Mouse (Mus musculus) right cerebral cortex, postnatal 25 days (tissue): ENCODE data around the gene Cgas.

Experiments used
- DNase-seq: peaks from one replicate; pipeline ENCODE4 v3.0.0; 2022

The Cgas gene

DNA sequence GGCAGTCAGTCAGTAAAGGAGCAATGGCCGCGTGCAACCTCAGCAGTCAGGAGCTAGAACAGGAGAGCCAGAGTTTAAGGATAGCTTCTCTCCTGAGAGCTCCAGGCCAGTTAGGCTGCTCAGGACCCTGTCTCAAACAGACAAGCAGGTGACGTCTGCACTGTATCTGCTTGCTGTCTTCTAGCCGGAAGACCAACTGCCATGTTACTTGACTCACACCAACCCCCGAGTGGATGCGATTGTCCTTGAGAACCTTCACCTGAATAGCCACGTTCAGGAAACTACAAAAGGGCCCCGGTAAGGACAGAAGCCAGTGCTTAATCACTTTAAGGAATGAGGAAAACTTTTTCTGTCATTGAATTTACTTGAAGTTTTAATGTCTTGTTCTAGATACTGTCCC lies 14.0 kb upstream of the Cgas start:
- DNase-seq = no peak

DNA sequence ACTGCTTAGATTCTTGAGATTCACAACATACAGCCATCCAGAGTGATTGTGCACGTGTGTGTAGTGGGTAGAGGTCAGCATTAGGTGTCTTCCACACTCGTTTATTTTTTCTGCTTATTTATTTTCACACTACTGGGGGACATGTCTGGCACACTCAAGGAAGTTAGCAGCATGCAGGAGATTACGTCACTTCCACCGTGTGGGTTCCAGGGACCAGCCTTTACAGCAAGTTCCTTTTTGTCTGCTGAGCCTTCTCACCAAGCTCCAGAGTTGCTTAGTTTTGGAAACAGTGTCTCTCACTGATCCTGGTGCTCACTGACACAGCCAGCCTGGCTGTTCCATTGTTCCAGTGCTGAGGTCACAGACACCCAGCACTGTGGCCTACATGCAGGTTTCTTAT lies 8.3 kb upstream of the Cgas start:
- no peak for DNase-seq

DNA sequence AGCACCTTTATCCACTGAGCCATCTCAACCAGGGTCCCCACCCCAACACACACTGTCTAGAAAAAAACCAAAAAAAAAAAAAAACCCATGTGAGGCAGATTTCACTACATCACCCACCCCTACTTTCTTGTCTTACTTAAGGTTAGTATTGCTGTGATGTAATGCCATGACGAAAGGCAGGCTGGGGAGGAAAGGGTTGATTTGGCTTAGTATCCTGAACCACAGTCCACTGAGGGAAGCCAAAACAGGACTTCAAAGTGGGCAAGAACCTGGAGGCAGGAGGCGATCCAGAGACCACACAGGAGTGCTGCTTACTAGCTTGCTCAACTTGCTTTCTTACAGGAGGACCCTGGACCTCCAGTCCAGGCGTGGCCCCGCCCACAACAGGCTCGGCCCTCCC lies 7.4 kb upstream of the Cgas start:
- no peak for DNase-seq

DNA sequence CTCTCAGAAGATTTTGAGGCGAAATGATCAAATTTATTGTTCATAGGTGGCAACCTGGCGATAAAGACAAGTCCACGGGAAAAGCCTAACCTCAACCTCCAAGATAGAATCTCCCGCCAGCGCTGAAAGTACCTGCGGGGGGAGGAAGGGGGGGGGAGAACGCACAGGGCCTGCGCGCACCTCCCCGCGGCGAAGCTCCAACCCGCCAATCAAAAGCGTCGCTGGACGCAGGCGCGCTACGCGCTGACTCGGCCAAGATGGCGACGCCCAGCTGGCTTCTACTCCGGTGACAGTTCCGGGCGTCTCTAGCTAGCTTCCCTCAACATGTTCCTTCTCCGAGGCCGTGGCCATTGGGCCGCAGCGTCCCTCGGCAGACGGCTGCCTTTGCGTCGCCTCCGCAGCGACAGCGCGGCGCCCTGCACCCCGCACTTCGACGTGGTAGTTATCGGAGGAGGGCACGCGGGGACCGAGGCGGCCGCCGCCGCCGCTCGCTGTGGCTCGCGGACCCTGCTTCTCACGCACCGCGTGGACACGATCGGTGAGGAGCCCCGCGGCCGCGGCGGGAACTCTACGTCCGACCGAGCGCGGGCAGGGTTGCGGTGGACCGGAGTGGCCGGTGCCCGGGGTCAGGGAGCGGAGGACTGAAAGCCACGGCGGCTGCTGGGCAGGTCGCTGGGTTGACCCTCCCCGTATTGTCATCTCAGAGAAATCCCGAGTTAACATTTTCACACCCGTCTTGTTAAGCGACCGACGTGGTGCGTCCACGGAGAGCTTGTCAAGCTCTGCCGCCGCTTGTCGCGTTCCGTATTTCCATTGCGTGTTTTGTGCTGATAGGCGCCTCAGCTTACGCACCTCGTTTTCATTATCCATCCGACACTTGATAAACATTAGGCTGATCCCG lies 5.2 kb upstream of the Cgas start, which contains the start of the genes Mto1 and Gm17324:
Gene Mto1, plus strand, starts transcription at position 236 of the 901 bp plus-strand sequence.
Gene Gm17324, minus strand, starts transcription at position 814 of the 901 bp plus-strand sequence.
- peak; percentile 90 for DNase-seq

DNA sequence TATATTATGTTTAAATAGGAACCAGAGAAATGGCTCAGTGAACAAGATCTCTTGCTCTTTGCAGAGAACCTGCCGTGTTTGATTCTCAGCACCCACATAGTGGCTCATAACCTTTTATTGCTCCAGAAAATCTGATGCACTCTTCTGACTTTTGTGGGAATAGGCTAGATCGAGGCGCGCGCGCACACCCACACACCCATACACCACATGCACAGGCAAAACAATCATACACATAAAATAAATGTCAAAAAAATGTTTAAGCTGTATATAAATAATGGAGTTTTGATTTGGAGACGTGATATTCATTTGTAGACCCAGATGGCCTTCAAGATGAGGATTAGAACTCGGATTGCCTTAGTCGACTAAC lies 4.6 kb upstream of the Cgas start:
- DNase-seq = no peak

DNA sequence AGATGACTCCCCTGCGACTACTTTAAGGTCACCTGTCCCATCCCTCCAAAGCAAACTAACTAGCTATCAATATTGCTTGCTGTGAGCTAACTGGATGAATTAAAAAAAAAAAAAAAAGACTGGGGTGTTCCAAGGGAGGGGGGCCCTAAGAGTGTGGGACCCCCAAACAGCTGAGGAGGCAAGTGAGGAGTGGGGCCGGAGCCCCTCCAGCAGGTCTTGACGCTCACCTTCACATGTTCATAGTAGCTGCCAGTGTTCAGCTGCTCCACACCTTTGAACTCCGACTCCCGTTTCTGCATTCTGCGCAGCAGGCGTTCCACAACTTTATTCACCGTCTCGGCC lies 829 bp downstream of the Cgas start:
- no peak for DNase-seq

DNA sequence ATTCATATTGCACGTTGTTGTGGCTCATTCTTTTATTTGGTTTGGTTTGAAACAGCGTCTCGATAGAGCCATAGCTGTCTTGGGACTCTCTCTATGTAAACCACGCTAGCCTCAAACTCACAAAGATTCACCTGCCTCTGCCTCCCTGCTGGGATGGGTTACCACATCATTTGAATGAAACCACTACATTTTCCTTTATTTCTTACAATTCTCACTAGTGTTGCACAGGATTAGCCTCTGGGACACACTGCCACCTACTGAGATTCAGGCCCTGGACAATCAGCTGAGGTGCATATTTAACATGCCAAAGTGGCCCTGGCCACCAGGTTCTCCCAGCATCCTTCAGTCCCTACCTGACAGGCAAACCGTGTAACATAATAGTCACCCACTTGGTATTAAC lies 3.6 kb downstream of the Cgas start:
- DNase-seq = no peak

DNA sequence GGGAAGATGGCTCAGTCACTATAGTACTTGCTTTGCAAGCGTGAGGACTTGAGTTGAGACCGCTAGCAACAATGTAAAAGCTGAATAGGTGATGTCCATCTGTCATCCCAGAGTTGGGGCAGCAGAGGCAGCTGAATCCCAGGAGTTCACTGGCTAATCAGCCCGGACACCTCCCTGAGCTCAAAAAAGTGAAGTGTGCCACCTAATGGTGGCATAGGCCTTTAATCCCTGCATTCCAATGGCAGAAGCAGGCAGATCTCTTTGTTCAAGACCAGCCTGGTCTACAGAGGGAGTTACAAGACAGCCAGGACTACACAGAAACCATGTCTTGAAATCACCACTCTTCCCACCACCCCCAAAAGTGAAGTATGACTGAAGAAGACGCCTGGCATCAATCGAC lies 10.6 kb downstream of the Cgas start:
- no peak for DNase-seq

DNA sequence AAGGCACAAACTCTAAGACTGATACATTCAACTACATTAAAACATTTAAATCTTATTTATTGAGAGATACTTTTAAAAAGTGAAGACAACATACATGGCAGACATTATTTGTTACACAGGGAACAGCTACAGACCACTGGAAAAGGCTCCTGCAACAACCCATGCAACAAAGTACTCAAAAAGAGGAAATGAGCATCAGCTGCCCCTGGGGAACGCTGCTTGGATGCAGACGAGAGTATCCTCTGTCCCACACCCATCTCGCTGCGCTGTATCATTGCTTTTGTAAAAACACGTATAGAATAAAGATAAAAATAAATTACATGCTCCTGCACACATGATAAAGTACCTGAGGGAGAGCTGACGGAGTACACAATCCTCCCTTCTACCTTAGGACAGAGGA lies 12.6 kb downstream of the Cgas start:
- no peak for DNase-seq

DNA sequence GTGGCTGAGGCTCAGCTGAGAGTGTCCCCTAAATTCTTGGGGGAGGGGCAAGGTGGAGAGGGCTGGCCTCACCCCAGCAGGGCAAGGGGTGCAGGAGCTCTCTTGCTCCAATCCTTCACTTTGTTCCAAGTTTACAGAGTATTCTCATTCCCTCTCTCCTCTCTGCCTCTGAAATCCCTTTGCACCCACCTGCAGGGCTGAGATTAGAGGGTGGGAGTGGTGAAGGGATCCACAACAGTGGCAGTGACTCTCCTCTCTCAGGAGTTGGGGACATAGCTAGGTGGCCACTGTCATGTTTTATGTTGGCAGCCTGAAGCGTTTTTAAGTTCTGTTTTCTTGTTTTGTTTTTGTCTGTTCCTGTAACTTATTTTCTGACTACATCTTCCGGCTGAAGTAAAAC lies 13.5 kb downstream of the Cgas start:
- DNase-seq = no peak

DNA sequence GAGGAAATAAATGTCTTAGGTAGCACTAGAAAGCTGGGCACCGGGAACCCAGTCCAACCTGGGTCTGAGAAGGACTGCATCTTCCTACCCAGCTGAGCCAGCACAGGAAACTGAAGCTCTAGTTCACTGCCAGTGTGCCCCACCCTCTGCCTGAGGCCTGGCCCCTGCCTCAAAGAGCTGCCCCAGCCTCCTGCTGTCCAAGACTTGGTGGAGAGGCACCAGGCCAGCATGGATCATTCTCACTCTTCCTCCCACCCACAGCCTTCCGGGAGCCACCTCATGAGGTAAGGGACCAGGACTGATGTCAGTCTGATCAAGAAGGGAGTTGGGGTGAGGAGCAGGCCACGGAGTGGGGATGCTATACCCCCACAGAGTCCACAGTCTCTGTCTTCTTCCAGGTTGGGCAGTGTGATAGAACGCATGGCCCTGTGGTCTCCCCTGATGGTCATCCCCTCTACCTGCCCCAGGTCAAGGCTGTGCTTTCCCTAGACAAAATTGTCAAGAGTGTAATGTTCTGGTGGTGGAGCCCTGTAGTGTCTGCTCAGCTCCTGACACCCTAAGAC lies 14.1 kb downstream of the Cgas start:
- DNase-seq = no peak

DNA sequence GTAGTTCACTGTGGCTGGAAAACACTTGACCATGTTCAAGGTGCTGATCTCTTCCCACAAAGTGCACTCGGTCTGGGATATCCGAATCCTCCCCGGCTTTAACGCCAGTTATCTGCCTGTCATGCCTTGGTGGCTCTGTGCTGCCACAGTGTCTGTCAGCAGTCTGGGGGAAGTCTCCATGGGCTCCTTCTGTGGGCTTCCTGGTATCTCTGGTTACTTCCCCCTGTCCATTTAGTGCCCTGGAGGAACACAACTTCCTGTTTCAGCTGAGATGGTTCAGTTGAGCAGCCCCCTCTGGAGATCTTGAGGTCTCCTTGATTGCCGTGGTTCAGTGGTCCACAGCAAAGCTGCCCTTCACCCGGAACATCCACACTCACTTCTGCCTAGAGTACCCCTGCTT lies 14.9 kb downstream of the Cgas start:
- DNase-seq = no peak

DNA sequence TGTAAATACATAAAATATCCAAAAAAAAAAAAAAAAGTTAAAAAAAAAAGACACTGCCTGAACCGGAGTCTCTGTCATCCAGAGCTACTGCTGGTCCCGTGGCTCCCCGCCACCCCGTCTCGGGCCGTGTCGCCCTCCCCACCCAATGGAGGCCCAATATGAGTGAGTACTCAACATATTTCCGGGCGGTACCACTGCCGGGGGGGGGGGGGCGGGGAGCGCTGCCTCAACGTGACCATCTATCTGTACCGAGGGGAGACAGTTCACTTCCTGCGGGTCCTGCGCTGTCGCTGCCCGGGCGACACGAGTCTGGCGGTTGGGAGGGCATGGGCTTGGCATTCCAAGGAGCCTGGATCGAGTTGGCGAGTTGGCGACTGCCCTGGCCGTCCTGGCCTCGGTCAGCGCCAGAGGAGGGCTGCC lies 15.7 kb downstream of the Cgas start:
- no peak for DNase-seq

DNA sequence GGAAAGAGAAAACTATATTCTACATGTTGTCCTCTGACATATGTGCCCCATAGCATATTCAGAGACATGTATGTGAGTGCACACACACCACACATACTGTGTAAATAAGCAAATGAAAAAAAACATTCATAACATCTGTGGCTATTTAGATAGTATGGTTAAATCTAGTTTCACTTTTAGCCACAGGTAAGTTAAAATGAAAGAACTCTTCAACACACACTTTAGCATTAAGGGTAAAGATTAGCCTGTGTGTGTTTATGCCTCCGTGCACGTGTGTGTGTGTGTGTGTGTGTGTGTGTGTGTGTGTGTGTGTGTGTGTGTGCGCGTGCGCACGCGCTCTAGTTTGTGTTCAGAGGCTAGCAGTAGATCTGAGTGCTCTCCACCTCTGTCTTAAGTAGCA lies 41.4 kb downstream of the Cgas start:
- DNase-seq = no peak

DNA sequence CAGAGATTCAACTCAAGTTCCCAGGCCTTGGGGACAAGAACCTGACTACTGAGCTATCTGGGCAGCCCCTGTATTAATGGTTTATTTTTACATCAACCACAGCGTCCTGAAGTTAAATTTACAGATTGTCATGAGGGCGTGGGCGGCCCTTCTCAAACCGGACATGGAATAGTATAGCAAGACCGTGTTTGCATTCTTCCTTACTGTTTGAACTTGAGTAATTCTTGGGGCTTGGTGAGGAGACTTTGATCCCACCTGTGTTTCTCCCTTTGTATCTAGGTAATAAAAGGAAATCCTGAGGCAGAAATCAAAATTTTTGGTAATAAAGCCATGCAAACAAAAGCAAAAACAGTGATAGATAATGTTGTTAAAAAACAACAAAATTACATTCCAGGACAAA lies 42.5 kb downstream of the Cgas start:
- no peak for DNase-seq

DNA sequence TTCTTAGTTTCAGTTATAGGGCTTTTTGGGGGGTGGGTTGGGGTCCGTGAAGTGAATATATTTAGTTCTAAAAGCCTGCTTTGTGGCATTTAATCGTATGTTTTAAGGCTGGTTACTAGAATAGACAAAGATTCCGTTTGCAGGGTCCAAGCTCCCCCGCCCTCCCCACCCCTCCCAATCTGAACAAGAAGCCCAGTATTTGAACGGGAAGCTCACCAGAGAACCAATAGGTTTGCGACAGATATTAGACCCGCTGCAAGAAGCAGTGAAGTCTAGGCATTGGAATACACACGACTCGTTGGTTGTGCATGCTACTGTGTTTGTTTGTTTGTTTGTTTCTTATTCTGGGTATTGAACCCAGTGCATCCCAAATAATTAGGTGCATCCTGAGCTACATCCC lies 46.5 kb downstream of the Cgas start:
- no peak for DNase-seq

DNA sequence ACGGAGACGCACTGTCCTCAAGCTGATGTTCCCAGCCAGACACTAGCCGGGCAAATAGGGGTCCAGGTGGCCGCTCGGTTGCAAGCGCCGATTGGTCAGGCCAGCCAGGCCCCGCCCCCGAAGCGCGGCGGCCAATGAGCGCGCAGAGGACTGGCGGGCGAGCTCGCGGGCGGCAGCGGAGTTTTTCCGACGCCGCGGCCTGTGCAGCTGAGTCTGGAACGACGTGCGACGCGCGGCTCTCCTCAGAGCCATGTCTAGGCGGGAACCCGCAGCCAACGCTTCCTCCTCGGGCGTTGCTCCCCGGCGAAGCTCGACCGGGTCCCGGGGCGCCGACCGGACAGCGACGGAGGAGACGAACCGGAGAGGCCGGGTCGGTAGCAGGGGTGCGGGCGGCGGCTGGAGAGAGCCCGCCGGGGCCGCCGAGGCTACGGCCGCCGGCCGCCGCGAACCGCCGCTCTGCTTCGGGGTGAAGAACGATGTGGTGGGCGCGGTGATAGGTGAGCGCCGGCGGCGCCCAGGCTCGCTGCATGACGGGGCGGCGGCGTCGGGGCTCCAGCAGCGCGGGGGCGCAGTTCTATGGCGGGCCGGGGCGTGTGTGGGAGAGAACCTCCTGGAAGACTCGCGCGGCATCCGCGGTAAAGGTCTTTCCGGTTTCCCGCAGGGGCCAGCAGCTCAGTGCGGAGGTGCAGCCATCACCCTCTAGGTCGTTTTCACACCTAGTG lies 47.2 kb downstream of the Cgas start, which contains the start of gene Ddx43:
Gene Ddx43, plus strand, starts transcription at position 148 of the 722 bp plus-strand sequence.
- peak; percentile 24 for DNase-seq

DNA sequence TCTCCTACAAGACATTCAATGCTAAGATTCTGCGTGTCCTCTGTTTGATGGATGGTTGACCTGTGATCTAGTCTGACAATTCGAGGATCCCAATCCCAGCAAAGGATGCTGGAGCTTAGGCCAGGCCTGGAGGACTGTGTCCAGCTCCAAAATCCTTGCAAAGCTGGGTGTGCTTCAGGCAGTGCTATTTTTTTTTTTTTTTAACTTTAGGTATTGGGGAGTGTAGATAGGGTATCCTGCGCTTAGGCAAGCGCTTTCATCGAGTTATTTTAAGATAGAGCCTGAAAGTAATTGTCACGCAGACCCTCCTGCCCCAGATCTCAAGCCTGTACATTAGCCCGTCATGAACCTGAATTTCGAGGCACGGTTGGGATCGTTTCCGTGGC lies 47.8 kb downstream of the Cgas start:
- DNase-seq = no peak

DNA sequence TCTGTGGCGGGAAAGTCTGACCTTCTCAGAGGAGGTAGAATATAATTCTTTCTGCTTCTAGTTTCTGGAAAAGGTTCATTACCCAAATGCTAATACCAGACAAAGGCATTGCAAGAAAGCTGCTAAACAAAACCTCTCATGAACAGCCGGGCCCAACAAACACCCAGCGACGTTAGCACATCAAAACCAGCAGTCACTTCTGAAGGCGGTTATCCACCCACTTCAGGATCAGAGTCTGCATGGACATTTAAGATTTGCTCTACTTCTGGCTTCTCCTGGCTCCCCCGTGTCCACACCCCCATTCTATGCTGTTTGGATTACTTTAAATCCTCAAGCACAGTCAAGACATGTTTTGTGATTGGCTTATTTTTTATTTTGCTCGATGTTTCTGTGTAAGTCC lies 48.4 kb downstream of the Cgas start:
- DNase-seq = no peak

DNA sequence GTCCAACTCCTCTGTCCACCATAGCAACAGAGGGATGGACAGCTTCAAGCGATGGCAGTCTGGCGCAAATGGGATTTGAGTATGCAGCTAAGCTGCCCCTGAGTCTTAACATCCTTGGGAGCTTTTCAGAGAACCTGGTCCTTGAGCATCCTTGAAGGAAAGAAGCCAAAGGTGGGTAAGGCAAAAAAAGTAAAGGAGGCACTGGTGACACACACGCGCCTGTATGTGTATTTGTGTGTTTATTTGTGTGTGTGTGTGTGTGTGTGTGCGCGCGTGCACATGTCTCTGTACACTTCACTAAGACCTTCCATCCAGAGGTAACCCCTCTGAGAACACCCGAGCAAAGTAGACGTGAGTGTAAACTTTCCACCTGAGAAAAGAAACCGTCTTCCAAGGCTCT lies 49.3 kb downstream of the Cgas start:
- DNase-seq = no peak

DNA sequence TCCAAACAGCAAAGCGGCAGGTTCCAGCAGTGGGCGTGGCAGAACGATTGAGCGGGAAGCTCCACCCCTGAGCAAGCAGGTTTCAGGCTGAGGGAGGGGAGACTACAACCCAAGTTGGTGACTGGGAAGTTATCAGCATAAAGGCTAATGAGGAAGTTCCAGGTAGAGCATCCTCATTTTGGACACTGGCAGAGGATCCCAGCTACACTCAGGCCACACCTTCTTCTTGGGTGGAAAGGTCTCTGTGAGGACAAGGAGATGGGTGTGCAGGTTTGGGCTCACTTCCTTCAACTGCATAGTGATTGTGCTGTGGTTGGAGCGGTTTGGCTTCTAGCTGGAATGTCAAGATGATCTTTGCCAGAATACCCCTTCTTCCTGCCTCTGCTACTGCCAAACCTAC lies 53.1 kb downstream of the Cgas start:
- DNase-seq = no peak

DNA sequence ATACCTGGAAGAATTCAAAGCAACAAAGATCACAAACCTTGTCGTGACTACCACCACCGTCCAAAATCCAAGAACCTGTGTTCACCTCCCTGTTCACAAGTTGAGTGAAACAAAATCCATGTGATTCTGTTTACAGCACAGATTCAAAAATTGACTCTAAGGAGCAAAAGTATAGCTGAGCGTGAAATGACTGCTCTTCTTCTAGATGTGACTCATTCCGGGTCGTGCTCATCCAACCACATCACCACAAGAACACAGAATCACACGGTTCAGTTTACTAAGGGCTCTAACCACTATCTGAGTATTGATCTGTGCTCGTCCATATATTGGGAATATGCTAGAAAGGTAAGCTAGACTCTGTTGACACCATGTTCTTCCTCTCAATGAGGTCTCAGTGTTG lies 56.1 kb downstream of the Cgas start:
- no peak for DNase-seq

DNA sequence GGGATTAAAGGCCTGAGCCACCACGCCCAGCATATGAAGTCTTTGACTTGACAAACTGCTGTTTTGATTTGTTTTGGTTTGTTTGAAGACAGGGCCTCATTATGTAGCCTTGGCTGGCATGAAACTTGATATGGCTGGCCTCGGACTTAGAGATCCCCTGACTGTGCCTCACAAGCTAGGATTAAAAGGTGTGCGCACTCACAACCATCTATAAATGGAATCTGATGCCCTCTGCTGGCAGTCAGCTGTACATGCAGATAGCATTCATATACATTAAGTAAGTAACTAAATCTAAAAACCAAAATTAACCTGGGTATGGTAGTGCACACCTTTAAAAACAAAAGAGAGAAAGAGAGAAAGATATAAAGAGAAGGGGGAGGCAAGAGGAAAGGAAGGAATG lies 57.1 kb downstream of the Cgas start:
- no peak for DNase-seq
